Mouse (Mus musculus): ENCODE data around the gene C1d. TPM values are rescaled to one million over a fixed set of nuclear protein-coding genes. Genes with fewer than 3 reads are reported as not detected.
"Not testable (repeated sequence)": the region's sequence is repeated elsewhere in the genome, so short reads cannot be mapped to it uniquely, and the experiment has no call there.

The C1d gene
- 10 to 100 TPM; 38.8 to 45.1 TPM for total RNA-seq (2021)

DNA sequence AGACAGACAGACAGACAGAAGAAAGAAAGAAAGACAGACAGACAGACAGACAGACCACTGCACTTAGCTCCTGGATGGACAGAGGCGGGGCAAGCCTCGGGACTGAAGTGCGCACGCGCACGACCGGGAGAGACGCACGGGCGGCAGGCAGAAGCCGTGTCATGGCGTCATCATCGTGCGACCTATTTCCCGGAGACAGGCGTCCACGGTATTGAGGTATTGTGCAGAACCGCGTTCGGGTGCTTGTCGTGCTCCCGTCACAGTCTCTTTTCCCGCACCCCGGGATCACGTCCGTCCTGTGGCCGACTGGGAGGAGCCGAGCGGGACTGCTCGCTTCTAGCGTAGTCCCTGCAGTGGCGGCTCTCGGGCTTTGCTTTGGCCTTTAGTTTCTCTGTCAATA, at the start of gene C1d:
TSS of gene C1d (plus strand) at position 137 of the 400 bp plus-strand sequence.
- DNase-seq = peak; percentile 97

DNA sequence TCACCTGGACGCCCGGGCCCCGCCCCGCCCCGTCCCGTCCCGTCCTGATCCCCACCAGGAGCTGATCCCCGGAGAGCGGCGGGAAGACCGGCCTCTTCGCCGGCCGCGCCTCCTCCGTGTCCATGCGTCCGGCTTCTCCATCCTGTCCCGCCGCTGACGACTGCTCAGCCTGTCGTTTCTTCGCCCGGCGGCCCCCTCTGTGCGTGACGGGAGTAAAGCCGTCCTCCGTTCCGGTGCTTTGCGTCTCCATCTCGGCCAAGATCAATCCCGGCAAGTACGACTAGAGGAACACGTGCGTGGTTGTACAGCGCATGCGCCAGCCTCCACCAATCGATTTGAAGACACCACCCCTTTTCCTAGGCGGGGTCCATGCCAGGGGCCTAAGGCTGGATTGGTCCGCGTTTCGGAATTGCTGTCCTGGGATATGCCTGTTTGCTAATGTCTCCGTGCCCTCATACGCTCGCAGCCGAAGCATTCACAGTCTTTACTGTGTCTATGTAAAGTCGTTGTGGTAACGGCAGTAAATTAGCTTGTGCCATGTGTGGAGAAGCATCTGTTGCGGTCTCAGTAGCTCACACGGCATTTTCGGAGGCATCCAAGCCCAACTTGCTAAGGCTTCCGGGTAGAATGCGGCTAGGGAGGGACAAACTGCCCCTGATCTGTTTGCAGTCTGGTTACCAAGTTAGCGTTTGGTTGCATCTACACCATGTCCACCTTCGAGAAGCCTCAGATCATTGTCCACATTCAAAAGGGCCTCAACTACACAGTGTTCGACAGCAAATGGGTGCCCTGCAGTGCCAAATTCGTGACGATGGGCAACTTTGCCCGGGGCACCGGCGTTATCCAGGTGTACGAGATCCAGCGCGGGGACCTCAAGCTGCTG, 45.9 kb upstream of the C1d start, which contains the start of gene Pno1:
TSS of gene Pno1 (minus strand) at position 311 of the 883 bp plus-strand sequence.
- peak; percentile 97 for DNase-seq

DNA sequence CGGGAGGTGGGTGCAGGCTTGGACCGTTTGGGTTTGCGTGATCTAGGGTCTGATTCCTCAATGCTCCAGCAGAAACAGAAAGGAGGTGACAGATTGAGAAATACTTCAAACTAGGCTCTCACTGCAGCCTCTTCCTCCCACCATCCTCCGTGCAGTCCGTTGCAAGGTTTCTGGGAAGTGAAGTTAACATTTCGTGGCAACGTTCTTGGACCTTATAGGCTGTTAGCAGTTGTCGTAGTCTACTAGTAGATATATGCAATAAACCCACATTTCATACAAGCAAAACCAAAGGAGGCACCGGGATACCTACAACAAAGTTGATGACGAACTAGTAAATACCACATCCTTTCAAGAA, 45.3 kb upstream of the C1d start:
- no peak for DNase-seq

DNA sequence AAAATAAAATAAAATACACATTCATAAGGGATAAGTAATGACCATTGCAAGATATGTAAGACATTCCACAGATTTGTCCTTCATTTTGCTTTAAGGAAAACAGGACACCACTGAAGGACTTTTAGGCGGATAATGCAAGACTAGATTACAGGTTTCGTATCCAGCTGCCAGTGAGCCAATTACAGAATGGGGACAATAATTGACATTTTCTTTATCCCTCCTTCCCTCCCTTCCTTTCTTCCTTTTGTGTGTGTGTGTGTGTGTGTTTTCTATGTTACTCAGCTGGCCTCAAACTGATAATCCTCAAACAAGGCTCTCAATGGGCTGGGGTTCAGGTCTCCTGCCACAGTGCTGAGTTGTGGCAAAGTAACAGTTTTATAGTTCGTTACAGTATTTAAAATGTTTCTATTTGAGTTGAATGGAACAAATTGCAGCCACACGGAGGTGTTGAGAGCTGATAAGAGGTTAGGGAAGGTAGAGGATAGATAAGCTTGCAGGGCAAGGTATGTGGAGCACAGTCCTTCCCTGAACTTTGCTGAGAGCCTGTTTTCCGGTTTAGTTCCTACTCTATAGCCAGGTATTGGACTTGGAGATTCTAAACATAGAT, 44.4 kb upstream of the C1d start:
- no peak for DNase-seq

DNA sequence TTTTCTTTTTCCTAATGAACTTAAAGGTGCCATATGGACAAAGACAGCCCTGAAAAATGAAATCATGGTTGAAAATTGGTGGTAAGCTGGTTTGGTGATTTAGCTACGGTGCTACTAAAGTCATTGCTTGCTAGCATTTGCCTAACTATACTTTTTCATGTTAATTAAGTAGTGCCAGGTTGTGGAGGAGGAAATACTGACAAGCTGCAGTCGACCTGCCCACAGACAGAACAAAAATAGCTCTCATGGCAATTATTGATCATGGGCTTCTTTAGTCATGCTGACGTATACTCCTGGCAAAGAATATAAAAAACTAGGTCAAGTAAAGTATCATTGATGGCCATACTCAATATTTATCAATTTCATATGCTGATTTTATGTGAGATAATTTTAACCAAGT, 41.9 kb upstream of the C1d start:
- DNase-seq = no peak

DNA sequence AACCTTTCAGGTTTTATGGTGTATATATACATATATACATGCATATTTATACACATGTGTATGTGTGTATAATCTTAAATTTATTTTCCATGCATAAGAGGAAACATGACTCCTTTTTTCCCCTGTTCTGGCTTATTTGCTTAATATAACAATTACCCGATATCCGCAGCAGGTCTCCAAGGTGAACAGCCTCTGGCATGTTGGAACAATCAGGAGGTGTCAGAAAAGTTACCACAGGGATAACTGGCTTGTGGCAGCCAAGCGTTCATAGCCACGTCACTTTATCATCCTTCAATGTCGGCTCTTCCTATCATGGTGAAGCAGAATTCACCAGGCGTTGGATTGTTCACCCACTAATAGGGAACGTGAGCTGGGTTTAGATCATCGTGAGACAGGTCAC, 36.3 kb upstream of the C1d start:
- DNase-seq = no peak

DNA sequence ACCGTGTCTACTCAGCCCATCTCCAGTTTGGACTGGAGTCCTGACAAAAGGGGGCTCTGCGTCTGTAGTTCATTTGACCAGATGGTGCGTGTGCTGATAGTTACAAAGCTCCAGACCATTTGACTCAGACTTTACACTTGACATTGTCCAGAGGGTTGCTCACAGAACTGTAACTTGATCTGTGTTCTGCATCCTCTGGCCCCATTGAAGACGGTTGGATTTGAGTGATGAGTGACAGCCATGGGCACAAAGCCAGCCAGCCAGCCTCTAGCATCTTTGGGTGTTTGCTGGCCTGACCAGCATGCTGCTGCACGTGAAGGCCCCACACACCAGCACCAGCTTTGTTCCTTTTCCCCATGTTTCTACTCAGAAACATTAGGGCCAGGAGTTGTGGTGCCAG, 24.6 kb upstream of the C1d start:
- DNase-seq = peak; percentile 39

DNA sequence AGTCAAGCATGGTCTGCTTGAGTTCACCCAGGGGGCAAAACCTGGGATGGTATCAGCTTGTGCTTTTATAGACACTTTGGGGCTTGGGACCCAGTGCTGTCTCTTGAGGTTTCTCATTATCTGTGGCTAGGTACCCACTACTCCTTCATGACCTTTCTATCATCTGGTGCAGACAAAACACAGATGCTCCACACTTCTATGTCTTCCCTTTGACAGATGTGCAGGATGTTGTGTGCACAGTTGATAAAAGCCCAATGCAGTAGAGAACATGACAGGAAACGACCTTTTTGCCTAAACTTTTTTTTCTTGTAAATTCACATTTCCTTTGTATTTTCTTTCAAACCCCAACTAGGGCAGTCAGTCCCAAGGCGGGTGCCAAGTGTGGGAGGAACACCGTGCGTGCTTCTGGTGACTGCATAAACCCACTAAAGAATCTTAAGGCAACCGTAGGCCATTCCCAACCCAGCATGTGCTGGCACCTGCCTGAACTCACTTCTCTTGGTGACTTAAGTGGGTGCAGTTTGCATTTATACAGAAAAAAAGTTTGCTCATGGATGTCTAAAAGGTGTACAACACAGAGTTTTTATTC, 20.8 kb upstream of the C1d start:
- no peak for DNase-seq

DNA sequence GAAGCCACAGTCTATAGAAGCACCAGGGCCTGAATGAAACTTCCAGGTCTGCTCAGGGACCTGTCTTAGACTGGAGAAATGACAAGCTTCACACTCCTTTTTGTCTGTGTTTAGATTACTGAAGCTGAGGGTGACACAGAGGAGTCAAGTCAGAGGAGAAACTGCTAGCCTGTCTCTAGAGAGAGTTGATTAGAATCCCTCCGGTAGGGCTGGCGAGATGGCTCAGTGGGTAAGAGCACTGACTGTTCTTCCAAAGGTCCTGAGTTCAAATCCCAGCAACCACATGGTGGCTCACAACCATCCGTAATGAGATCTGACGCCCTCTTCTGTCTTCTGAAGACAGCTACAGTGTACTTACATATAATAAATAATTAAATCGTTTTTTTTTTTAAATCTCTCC, 18.8 kb upstream of the C1d start:
- DNase-seq = not testable (repeated sequence)

DNA sequence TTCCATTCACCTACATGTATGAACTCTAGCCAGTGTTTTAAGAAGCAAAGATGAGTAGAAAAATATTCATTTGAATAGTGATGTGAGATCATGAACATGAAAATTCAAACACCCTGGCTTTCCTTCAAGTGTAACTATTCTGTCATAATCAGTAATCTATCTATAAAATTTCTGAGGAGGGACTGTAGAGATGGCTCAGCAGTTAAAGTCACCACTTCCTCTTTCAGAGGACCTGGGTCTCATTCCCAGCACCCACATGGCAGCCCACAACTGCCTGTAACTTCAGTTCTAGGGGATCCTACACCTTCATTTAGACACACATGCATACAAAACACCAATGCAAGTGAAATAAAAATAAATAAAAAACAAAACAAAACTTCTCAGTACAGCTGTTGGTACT, 8.7 kb upstream of the C1d start:
- no peak for DNase-seq

DNA sequence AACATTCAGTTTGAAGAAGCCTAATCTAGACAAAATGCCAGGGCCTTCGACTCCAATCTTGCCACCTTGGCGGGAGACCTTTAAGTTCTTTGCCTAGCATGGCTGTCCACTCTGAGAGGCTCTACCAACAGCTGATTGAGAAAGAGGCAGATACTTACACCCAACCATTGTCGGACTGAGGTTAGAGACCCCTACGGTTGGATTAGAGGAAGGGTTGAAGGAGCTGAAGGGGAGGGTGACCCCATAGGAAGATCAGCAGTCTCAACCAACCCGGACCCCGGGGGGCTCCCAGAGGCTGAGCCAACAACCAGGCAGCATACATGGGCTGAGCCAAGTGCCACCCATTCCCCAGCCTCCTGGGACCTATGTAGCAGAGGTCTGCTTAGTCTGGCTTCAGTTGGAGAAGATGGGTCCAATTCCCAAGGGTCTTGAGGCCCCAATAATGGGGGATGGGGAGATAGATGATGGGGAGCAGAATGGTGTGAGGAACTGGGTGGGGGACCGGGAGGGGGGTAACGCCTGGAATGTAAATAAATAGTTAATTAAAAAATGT, 490 bp upstream of the C1d start:
- DNase-seq = peak; percentile 13

DNA sequence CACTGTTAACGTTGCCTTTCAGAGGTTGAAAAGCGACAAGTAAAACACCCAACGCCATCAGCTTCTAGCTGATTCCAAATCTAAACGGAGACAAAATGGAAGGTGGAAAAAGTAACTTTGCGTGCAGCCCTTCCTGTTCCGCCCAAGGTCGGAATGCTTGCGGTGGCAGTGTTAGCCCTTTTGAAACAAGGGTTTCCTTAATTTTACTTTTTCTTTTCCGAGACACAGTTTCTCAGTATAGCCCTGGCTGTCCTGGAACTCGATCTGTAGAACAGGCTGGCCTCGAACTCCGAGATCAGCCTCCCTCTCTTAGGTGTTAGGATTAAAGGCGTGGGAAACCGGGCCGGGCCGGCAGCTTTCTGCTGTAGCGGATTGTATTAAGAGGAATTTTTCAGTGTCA, 482 bp downstream of the C1d start:
- peak; percentile 28 for DNase-seq

DNA sequence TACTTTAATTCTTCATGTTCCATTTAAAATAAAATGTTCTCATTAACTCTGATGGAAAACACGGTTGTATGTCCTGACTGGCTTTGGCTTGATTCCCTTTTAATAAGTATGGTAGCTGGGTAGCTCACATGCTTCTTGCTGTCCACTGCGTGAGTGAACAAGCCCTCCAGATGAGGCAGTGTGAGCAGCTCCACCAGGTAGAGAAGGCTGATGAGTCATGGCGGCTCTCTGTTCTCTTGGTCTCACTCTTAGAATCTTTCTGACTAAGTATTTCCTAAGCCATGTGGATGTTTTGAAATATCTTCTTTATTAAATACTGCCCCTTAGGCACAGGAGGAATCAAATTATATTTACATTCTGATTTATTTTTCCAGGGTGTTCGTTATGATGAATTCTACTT, 9.8 kb downstream of the C1d start:
- no peak for DNase-seq

DNA sequence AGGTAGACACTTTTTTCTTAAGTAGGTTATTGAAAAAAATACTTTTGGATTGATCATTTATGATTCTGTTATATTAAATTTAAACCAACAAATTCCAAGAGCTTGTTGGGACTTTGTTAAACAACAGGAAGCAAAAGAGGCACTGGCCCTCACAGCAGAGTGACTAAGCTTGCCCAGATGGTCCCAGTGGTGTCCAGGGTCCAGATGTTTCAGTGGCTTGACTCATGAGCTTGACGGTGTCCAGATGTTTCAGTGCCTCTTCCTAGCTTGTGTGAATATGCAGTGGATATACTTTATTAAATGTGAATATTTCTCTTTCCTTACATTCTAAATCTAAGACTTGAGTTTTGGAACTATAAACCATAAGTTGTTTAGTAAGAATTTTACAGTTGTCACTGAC, 11.4 kb downstream of the C1d start:
- peak; percentile 18 for DNase-seq

DNA sequence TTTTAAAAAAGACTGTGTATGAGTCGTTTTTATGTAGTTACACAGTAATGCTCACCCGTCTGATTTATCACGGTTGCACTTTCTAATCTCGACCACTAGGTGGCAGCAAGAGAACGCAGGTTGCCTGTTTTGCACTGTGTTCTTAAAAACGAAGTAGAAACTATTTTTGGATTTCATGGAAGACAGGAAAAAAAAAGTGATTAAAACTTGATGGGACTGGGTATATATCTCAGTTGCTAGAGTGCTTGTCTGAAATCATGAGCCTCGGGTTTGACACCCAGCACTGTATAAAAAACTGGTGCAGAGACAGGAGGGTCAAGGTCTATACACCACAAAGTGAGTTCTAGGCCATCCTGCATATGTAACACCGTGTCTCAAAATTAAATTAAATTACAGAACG, 22.6 kb downstream of the C1d start:
- DNase-seq = peak; percentile 55

DNA sequence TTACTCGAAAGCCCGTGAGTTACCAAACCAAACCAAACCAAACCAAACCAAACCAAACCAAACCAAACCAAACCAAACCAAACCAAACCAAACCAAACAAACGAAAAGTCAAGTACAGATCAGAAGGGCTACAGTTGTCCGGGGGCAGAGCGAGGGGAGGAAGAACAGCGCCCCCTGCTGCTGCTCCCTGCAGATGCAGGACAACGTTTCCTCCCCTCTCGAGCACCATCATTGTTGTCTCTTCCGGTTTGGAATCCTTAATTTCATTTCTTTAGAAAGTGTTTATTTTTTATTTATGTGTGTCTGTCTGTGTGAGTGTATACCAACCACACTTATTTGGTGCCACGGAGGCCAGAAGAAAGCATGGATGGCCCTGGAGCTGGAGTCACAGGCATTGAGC, 26.7 kb downstream of the C1d start:
- DNase-seq = no peak

DNA sequence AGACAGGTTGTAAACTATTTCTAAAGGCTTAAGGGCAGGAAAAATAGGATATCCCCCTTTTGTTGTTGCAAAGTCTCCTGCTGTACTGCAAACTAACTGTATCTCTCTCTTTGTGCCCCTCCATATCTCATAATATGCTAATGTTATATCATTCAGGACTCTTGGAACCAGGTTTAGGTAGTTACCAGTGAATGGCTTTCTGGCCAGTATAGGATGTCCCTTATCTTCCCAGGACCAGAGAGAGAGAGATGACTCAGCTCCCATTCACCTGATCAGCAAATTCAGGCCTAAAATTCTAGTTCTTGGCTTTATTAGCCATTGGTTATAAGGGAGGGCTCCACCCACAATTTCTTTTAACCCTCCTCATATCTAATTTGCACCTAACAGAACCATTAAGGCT, 31.5 kb downstream of the C1d start:
- DNase-seq = no peak

DNA sequence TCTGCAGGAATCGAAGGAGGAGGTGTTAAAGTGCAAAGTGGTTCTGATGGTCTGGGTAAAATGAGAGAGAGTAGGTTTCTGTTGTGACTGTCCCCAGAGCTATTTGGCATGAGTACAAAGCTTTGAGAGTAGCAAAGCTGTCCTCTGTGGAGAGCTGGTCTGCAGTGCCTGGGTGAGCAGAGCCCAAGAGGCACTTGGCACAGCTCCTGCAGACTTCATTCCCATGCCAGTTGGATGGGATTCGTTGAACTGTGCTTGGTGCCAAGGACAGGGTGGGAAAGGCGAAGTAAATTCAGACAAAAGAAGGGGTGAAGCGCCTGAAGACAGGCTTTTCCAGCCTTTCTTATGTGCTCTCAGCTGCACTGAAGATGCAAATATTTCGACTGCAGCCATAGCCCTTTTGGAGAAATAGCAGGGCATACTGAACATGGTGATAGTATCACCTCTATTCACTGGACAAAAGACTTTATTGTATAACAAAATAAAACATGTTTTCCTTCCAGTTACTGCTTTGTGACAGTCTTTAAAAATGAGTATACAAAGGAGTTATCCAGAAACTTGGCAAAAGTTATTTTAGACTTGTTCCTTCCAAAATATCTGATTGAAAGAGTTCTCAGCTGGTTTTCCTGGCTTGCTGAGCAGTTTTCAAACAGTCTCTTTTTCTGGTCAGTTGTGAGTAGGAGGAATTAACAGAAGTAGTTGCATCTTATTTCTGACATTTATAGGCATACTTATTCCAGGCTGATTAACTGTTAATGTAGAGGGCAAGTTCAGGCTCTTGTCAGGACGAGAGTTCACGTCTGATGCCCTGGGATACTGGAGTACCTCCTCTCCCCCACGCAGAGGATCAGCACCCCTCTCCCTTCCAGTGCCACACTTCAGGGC, 48.9 kb downstream of the C1d start:
- peak; percentile 75 for DNase-seq

DNA sequence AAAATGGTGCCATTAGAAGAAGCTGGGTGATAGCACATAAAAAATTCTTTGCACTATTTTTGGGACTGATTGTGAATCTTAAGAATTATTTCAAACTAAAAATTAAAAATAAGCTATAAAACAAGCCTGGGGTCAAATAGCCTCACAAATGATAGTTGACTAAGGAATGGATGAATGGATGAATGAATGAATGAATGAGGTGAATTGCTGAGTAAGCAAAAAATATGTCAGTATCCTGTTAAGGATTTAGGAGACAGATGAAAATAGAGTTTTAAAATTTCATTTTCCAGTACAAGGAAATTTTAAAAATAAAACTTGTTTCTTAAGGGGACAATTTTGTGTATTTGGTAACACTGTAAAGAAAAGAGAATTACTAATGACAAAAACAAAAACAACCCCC, 50.1 kb downstream of the C1d start:
- DNase-seq = no peak
